Mouse (Mus musculus) kidney, embryonic 14.5 days (tissue): ENCODE measurements around the gene Mtmr12. TPM values are rescaled to one million over a fixed set of nuclear protein-coding genes. Genes with fewer than 3 reads are reported as not detected.
A peak's percentile ranks its signal among the peaks of the same experiment; 100 is the strongest.

Source experiments
- ATAC-seq: fragments of 200-750 bp; cut with Nextera tagmentation; 2 replicates; pipeline ENCODE4 v1.8.0; 2017; ENCODE audit warnings: moderate number of reproducible peaks, mild to moderate bottlenecking, moderate TSS enrichment, moderate library complexity; ENCODE audit not compliant: low FRiP score, low TSS enrichment
- H3K27ac ChIP-seq: fragments of 300-500 bp; sonication (generic); 2 replicates; pipeline ENCODE4 v1.5.1; 2014; ENCODE audit warnings: low read depth, mild to moderate bottlenecking, low read length, moderate library complexity, mixed read lengths
- H3K27me3 ChIP-seq: fragments of 300-500 bp; sonication (generic); 2 replicates; pipeline ENCODE4 v1.6.1; 2014; ENCODE audit warnings: mild to moderate bottlenecking, low read length; ENCODE audit not compliant: control insufficient read depth, insufficient read depth
- H3K36me3 ChIP-seq: fragments of 300-500 bp; sonication (generic); 2 replicates; pipeline ENCODE4 v1.6.1; 2014; ENCODE audit warnings: low read length, mixed read lengths; ENCODE audit not compliant: control insufficient read depth, insufficient read depth
- H3K4me1 ChIP-seq: fragments of 300-500 bp; sonication (generic); 2 replicates; pipeline ENCODE4 v1.6.1; 2014; ENCODE audit warnings: low read length, mixed read lengths; ENCODE audit not compliant: control insufficient read depth, insufficient read depth
- H3K4me2 ChIP-seq: fragments of 300-500 bp; sonication (generic); replicated peaks from 2 replicates; pipeline ENCODE4 v1.6.1; 2014; ENCODE audit warnings: low read depth, mild to moderate bottlenecking, low read length
- H3K4me3 ChIP-seq: fragments of 300-500 bp; sonication (generic); 2 replicates; pipeline ENCODE4 v1.5.1; 2014; ENCODE audit warnings: mild to moderate bottlenecking, low read length
- H3K9ac ChIP-seq: fragments of 300-500 bp; sonication (generic); 2 replicates; pipeline ENCODE4 v1.6.1; 2014; ENCODE audit warnings: low read depth, mild to moderate bottlenecking, low read length, moderate library complexity
- H3K9me3 ChIP-seq: fragments of 300-500 bp; sonication (generic); 2 replicates; pipeline ENCODE4 v1.6.1; 2016; ENCODE audit warnings: low read length; ENCODE audit not compliant: control insufficient read depth
- WGBS: fragments of 180-500 bp; shearing (Covaris S2); extraction: QIAGEN DNeasy Blood & Tissue Kit; methylation state at CpG from one replicate; pipeline ENCODE4 v1.1.7; 2014; 5-methylcytosine and 5-hydroxymethylcytosine counted together
- polyA plus RNA-seq: library from polyadenylated mRNA; unstranded; fragments of >200 nt; fragmentation: Nextera tagmentation; extraction: Ambion mirVana; gene quantifications from 2 replicates; pipeline ENCODE4 v1.2.1, GENCODE M21; 2014

The Mtmr12 gene
- polyA plus RNA-seq, 1 experiment from 2014 or later, result 25.4 TPM

GRCm38 (mm10) chr15:12317290-12317689 lies 112.5 kb downstream of the Mtmr12 start:
- 80% methylated on average over 5 of the region's 5 CpGs for WGBS
- H3K9ac ChIP-seq, result no peak overlapping the region
- no peaks in the 10 kb centered on the region for H3K27me3 ChIP-seq
- ATAC-seq, result no peak
- H3K4me3 ChIP-seq, result no peak overlapping the region
- H3K27ac ChIP-seq, result no peak overlapping the region
- no peak overlapping the region for H3K4me2 ChIP-seq
- H3K4me1 ChIP-seq, result 0 out of 2 replicates have a peak, but pooled peaks cover 2% of the 10 kb centered on the region
- no peaks in the 10 kb centered on the region for H3K9me3 ChIP-seq
- H3K36me3 ChIP-seq, result no peaks in the 10 kb centered on the region

DNA sequence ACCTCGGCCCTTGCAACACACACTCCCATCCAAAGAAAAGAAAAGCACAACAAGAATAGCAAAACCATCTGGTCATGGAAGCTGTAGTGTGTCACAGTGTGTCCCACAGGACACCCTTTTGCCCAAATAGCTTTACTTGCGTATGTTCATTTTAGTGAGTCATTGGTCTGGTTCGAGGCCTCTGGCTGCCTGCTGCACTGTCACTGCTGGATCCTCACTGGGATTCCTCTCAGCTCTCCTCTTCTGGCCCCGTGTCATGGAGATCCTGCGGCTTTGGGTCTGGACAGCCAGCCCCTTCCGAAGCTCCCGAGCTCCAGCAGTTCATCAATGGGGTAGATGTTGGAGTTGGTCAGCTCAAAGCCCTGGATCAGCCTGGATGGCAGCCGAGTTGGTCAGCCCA lies 113.6 kb downstream of the Mtmr12 start:
- Histone ChIP-seq H3K4me2 (no peak overlapping the region), H3K9me3 (no peaks in the 10 kb centered on the region), H3K4me3 (no peak overlapping the region), H3K27me3 (no peaks in the 10 kb centered on the region), H3K27ac (no peak overlapping the region), H3K36me3 (no peaks in the 10 kb centered on the region), H3K4me1 (peaks cover 7% of the 10 kb centered on the region; the same call in 1 of the 2 replicates), H3K9ac (no peak overlapping the region)
- WGBS, result 82% methylated on average over 8 of the region's 8 CpGs
- ATAC-seq, result no peak

DNA sequence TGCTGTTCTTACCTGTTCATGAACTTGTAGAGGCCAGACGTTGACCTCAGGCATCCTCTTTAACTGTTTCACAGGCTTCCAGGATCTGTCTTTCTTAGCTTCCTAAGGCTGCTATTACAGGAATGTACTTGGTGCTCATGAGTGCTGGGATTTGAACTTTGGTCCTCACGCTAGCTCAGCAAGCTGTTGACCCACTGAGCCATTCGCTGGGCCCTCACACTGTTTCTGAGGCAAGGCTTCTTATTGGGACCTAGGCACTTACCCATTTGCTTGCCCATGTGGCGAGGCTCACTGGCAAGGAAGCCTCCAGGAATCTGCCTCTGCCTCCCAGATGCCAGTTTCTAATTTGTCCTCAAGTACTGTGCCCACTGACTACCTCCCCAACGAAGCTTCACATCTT lies 115.1 kb downstream of the Mtmr12 start:
- H3K4me1 ChIP-seq, result peaks cover 13% of the 10 kb centered on the region; the same call in 1 of the 2 replicates
- H3K9me3 ChIP-seq, result no peaks in the 10 kb centered on the region
- no peaks in the 10 kb centered on the region for H3K36me3 ChIP-seq
- H3K9ac ChIP-seq, result no peak overlapping the region
- WGBS, result 53% methylated on average over 5 of the region's 5 CpGs
- no peak overlapping the region for H3K27ac ChIP-seq
- ATAC-seq, result no peak
- no peak overlapping the region for H3K4me3 ChIP-seq
- H3K4me2 ChIP-seq, result peak overlapping the region; percentile 84; the same call in 1 of the 2 replicates
- H3K27me3 ChIP-seq, result no peaks in the 10 kb centered on the region

GRCm38 (mm10) chr15:12320441-12321090 lies 115.7 kb downstream of the Mtmr12 start:
- Histone ChIP-seq H3K27ac (peak overlapping the region; percentile 74; the same call in 1 of the 2 replicates), H3K4me3 (peak overlapping the region; percentile 99), H3K9me3 (no peaks in the 10 kb centered on the region), H3K4me1 (peaks cover 10% of the 10 kb centered on the region; the same call in 1 of the 2 replicates), H3K4me2 (peak overlapping the region; percentile 84), H3K9ac (peak overlapping the region; percentile 98), H3K27me3 (no peaks in the 10 kb centered on the region), H3K36me3 (no peaks in the 10 kb centered on the region)
- ATAC-seq, result no peak
- WGBS, result 2% methylated on average over 22 of the region's 22 CpGs

- H3K9me3 ChIP-seq, result no peaks in the 10 kb centered on the region
- H3K36me3 ChIP-seq, result peaks cover 3% of the 10 kb centered on the region; the same call in 1 of the 2 replicates
- peak within 1 kb of the TSS; percentile 98 for H3K9ac ChIP-seq
- under 1% methylated on average over 72 of the region's 74 CpGs for WGBS
- H3K27ac ChIP-seq, result peak within 1 kb of the TSS; percentile 96
- no peaks in the 10 kb centered on the region for H3K27me3 ChIP-seq
- peaks cover 10% of the 10 kb centered on the region; the same call in 1 of the 2 replicates for H3K4me1 ChIP-seq
- H3K4me3 ChIP-seq, result peak within 1 kb of the TSS; percentile 99
- peak; percentile 95 for ATAC-seq
- peak within 1 kb of the TSS; percentile 84 for H3K4me2 ChIP-seq
These were observed 116.4 kb downstream of the Mtmr12 start, which contains the start of gene Golph3 for GRCm38 (mm10) chr15:12321091-12321787. Gene Golph3, plus strand, starts transcription at chr15:12321450.

- ATAC-seq, result peak; percentile 34
These were observed 117.2 kb downstream of the Mtmr12 start, which contains the start of gene 1810049J17Rik for GRCm38 (mm10) chr15:12321788-12322621. Gene 1810049J17Rik, minus strand, starts transcription at chr15:12321899.

DNA sequence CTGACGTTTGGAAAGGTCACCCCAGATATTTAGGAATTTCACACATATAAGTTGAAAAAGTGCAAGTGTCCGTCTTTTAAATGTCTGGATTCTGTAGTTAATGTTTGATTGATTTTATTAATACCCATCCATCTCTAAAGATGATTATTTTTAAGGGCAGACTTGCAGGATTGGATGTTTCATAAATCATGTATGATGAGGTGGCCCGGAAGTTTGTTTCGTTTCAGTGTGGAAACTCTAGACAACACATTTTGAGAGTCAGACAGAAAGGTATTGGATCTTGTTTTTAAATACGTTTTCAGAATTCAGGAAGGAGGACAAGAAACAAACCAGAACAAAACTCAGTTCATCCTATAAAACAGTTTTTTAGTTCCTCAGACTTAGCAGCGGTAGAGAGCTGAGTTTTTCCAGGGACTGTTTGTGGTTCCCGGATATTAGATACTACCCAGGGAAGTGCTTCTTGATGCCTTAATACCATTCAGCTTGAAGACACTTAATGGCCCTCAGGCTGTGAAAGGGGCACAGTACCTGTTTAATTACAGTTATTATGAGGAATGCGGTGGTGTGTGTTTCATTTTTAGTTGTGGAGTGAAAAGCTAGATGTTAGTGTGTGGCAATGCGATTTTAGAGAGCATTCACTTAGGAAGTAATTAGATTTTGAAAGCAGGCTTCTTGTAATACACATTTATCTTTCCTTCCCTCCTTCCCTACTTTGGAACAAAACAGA lies 118.0 kb downstream of the Mtmr12 start:
- Histone ChIP-seq H3K27me3 (no peaks in the 10 kb centered on the region), H3K4me2 (peak overlapping the region; percentile 84), H3K9me3 (no peaks in the 10 kb centered on the region), H3K27ac (no peak overlapping the region), H3K4me3 (peak overlapping the region; percentile 99), H3K36me3 (peaks cover 3% of the 10 kb centered on the region; the same call in 1 of the 2 replicates), H3K9ac (peak overlapping the region; percentile 98; the same call in 1 of the 2 replicates), H3K4me1 (peaks cover 10% of the 10 kb centered on the region; the same call in 1 of the 2 replicates)
- 7% methylated on average over 9 of the region's 9 CpGs for WGBS
- ATAC-seq, result no peak

More at GRCm38 (mm10) chr15:12321788-12322621, 117.2 kb downstream of the Mtmr12 start, which contains the start of gene 1810049J17Rik:
- H3K9ac ChIP-seq, result peak within 1 kb of the TSS; percentile 98
- H3K4me2 ChIP-seq, result peak within 1 kb of the TSS; percentile 84
- under 1% methylated on average over 68 of the region's 70 CpGs for WGBS
- peak within 1 kb of the TSS; percentile 99 for H3K4me3 ChIP-seq
- H3K27ac ChIP-seq, result peak within 1 kb of the TSS; percentile 96
- no peaks in the 10 kb centered on the region for H3K27me3 ChIP-seq
- peaks cover 10% of the 10 kb centered on the region; the same call in 1 of the 2 replicates for H3K4me1 ChIP-seq
- H3K9me3 ChIP-seq, result no peaks in the 10 kb centered on the region
- H3K36me3 ChIP-seq, result peaks cover 3% of the 10 kb centered on the region; the same call in 1 of the 2 replicates
